Mouse (Mus musculus): ENCODE results near the gene Pced1b.

Gene Pced1b

GRCm38 (mm10) chr15:97290351-97290750 lies 43.4 kb downstream of the Pced1b start:
- TF ChIP-seq GATA4 (IDR thresholded peaks at IDR 0.05; ENCODE audit: insufficient replicate concordance, low read length): no peak

DNA sequence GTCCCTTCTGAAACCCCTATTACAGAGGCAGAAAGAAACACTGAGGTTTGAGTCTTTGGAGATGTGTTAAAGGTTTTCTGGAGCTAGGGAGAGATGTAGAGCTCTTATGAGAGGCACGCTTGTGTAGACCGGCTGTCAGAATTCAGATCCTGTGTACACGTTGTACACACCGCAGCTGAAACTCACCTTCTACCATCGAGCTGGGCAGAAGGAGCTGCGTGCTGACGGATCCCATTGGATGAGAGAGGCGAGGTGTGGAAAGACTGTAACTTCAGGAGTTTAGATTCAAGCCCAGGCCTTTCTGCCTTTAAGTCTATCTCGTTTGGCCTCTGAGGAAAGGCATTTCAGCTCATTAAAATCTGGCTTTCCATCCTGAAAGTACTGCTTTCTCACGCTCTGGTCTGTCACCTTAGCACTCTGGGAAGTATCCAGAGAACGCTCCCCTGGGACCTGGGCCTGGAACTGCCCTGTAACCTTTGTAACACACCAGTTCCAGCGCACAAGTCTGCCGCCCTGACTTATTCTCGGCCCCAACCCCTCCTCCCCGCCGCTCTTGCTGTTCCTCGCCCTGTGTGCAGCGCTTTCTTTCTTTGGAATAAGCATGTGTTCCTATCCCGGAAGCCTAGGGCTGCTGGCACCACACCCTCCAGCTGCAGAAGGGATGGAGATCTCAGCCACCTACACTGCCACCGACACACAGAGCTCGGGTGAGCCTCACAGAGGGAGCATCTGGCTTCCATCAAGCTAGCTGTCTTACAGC lies 44.6 kb downstream of the Pced1b start:
- no peak for TF ChIP-seq GATA4 (IDR thresholded peaks at IDR 0.05; ENCODE audit: insufficient replicate concordance, low read length)

GRCm38 (mm10) chr15:97307935-97308334 lies 61.0 kb downstream of the Pced1b start:
- no peak for TF ChIP-seq GATA4 (IDR thresholded peaks at IDR 0.05; ENCODE audit: insufficient replicate concordance, low read length)

DNA sequence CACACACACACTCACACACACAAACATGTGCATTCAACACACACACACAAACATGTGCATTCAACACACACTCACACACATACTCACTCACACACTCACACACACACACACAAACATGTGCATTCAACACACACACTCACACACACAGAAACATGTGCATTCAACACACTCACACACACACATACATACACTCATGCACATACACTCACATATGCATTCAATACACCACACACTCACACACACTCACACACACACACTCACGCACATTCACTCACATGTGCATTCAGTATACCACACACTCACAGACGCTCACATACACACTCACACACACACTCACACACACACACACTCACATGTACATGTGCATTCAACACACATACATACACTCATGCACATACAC lies 62.6 kb downstream of the Pced1b start:
- TF ChIP-seq GATA4 (IDR thresholded peaks at IDR 0.05; ENCODE audit: insufficient replicate concordance, low read length): no peak

- TF ChIP-seq GATA4 (IDR thresholded peaks at IDR 0.05; ENCODE audit: insufficient replicate concordance, low read length): no peak
These were observed 63.3 kb downstream of the Pced1b start for GRCm38 (mm10) chr15:97310251-97310650.

GRCm38 (mm10) chr15:97311211-97311610 lies 64.3 kb downstream of the Pced1b start:
- TF ChIP-seq GATA4 (IDR thresholded peaks at IDR 0.05; ENCODE audit: insufficient replicate concordance, low read length): no peak

DNA sequence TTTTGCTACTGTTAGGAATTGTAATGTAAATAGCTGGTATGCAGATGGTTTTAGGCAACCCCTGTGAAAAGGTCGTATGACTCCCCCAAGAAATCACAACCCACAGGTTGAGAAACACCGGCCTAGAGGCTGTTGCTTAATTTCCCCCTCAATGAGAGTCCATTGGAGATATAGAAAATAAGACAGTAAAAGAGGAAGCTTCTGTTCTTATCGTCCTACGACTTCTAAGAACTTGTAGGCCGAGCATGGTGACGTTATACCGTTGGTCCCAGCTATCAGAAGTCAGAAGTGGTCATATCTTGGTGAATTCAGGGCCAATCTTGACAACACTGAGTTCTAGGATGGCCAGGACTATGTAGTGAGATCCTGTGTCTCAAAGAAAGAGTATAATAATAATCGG lies 65.0 kb downstream of the Pced1b start:
- no peak for TF ChIP-seq GATA4 (IDR thresholded peaks at IDR 0.05; ENCODE audit: insufficient replicate concordance, low read length)

GRCm38 (mm10) chr15:97314720-97315421 lies 68.0 kb downstream of the Pced1b start:
- no peak for TF ChIP-seq GATA4 (IDR thresholded peaks at IDR 0.05; ENCODE audit: insufficient replicate concordance, low read length)

- TF ChIP-seq GATA4 (IDR thresholded peaks at IDR 0.05; ENCODE audit: insufficient replicate concordance, low read length): no peak
These were observed 68.5 kb downstream of the Pced1b start for GRCm38 (mm10) chr15:97315422-97315757.

DNA sequence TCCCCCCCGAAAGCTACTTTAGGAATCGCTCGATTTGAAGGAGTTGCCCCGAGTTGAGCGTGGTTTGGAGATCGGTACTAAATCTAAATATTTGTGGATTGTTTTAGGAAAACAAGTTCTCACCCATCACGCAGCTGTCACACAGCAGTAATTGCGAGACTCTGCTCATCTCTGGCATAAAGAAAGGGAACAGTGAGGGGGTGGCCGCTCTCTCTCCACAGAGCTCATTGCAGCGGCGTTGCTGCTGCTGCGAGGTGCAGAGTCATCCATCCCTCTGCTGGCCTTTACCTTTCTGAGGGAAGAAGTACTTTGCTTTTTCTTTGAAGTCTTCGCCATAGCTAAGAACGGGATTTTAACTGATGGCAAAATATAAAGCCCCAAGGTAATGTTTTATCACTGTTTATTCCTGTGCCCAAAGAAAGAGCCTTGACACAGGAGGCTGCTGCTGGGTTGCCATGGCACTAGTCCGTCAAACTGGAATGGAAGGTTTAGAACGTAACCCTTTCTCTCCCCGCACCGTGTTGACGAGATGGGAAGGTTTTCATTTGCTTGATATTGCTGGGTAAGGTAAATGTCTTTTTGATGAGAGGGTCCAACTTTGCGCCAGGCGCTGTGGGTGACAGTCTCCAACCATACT lies 71.6 kb downstream of the Pced1b start:
- TF ChIP-seq GATA4 (IDR thresholded peaks at IDR 0.05; ENCODE audit: insufficient replicate concordance, low read length): no peak

- TF ChIP-seq GATA4 (IDR thresholded peaks at IDR 0.05; ENCODE audit: insufficient replicate concordance, low read length): no peak
These were observed 75.9 kb downstream of the Pced1b start for GRCm38 (mm10) chr15:97322821-97323220.

DNA sequence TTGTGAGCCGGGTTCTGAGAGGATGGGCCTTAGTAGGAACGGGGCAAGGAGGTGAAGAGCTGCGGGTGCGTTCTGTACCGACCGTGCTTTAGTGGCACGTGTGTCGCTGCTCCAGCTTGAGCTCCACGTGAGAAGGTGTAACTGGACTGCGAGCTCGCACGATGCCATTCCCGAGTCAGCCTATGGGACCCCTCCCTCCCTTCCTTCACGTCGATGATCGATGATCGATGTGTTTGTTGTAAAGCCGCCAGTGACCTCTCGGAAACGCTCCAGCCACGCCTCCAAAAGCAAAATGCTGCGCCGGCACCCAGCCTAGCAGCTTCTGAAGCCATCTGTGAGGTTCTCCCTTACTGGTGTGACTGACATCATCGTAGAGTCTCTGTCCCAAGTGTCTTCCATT lies 76.6 kb downstream of the Pced1b start:
- no peak for TF ChIP-seq GATA4 (IDR thresholded peaks at IDR 0.05; ENCODE audit: insufficient replicate concordance, low read length)

- no peak for TF ChIP-seq GATA4 (IDR thresholded peaks at IDR 0.05; ENCODE audit: insufficient replicate concordance, low read length)
These were observed 77.4 kb downstream of the Pced1b start for GRCm38 (mm10) chr15:97324311-97324710.

DNA sequence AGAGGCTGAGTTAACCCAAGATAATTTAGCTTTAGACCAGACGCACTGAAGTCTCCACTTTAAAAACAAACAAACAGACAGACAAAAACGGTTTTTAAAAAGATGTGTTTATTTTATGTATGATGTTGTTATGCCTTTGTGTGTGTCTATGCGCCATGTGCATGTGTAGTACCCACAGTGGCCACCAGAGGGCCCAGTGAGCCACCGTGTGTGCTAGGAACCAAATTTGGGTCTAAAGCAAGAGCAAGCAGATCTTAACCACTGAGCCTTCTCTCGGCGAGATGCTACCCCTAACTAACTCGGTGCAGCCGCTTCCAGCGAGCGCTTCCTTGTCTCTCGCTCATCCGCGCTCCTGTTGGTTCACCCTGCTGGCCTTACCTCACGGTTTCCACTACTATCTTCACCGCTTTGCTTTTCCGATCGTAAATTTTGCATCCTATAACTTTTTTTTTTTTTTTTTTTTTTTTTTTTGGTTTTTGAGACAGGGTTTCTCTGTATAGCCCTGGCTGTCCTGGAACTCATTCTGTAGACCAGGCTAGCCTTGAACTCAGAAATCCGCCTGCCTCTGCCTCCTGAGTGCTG lies 80.7 kb downstream of the Pced1b start:
- TF ChIP-seq GATA4 (IDR thresholded peaks at IDR 0.05; ENCODE audit: insufficient replicate concordance, low read length): no peak

DNA sequence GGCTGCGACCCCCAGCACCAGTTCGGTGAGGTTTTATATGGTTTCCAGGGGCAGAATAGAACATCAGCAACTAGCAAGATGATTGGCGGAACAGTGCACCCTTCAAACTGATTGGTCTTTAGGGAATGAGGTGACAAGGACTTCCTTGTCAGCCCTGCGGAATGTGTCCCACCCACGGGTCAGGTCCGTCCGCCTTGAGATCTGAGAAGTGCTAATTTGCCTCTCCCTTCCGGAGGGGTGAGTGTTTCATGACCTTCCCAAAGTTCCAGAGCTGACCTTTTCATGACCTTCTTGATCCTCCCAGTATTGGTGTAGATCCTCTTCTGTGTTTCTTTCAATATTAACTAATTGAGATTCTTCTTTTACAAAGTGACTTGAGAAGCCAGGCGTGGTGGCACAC lies 85.7 kb downstream of the Pced1b start:
- TF ChIP-seq GATA4 (IDR thresholded peaks at IDR 0.05; ENCODE audit: insufficient replicate concordance, low read length): no peak
